Mouse (Mus musculus): ENCODE data around the gene Jtb.

GRCm38 (mm10) chr3:90194759-90195158, 36.6 kb upstream of the Jtb start:
- TF ChIP-seq CTCF (conservative IDR thresholded peaks at IDR 0.05; ENCODE audit: low read length), result no peak
- TF ChIP-seq NANOG (IDR thresholded peaks at IDR 0.05; ENCODE audit: borderline replicate concordance, low read length), result no peak
- TF ChIP-seq POU5F1 (IDR thresholded peaks at IDR 0.05; ENCODE audit: borderline replicate concordance, low read length), result no peak

All from E14TG2a.4 (cell line).